Mouse (Mus musculus) limb, embryonic 12.5 days (tissue): Measurements from ENCODE around the gene Gm29133. TPM values are rescaled to one million over a fixed set of nuclear protein-coding genes. Genes with fewer than 3 reads are reported as not detected.

ENCODE experiments used
- ATAC-seq: fragments of 200-750 bp; cut with Nextera tagmentation; 2 replicates; pipeline ENCODE4 v1.8.0; 2017; ENCODE audit warnings: low read depth, moderate TSS enrichment; ENCODE audit not compliant: insufficient number of reproducible peaks, insufficient read depth, low FRiP score, low TSS enrichment
- H3K27ac ChIP-seq: fragments of 300-500 bp; sonication (generic); 2 replicates; pipeline ENCODE4 v1.5.1; 2016; ENCODE audit warnings: mild to moderate bottlenecking, moderate library complexity
- H3K27me3 ChIP-seq: fragments of 300-500 bp; sonication (generic); 2 replicates; pipeline ENCODE4 v1.6.1; 2016; ENCODE audit warnings: mild to moderate bottlenecking, moderate library complexity
- H3K36me3 ChIP-seq: fragments of 300-500 bp; sonication (generic); 2 replicates; pipeline ENCODE4 v1.6.1; 2016; ENCODE audit warnings: mild to moderate bottlenecking, moderate library complexity
- H3K4me1 ChIP-seq: fragments of 300-500 bp; sonication (generic); replicated peaks from 2 replicates; pipeline ENCODE4 v1.6.1; 2016
- H3K4me2 ChIP-seq: fragments of 300-500 bp; sonication (generic); 2 replicates; pipeline ENCODE4 v1.6.1; 2016; ENCODE audit warnings: mild to moderate bottlenecking, moderate library complexity
- H3K4me3 ChIP-seq: fragments of 300-500 bp; sonication (generic); replicated peaks from 2 replicates; pipeline ENCODE4 v1.5.1; 2016; ENCODE audit warnings: mild to moderate bottlenecking
- H3K9ac ChIP-seq: fragments of 300-500 bp; sonication (generic); replicated peaks from 2 replicates; pipeline ENCODE4 v1.6.1; 2016; ENCODE audit warnings: mild to moderate bottlenecking, moderate library complexity
- H3K9me3 ChIP-seq: fragments of 300-500 bp; sonication (generic); 2 replicates; pipeline ENCODE4 v1.6.1; 2016; ENCODE audit warnings: mild to moderate bottlenecking, moderate library complexity
- WGBS: fragments of 180-500 bp; shearing (Covaris S2); methylation state at CpG from one replicate; pipeline ENCODE4 v1.1.7; 2016; 5-methylcytosine and 5-hydroxymethylcytosine counted together
- polyA plus RNA-seq: library from polyadenylated mRNA; unstranded; fragments of >200 nt; fragmentation: Nextera tagmentation; extraction: Ambion mirVana; gene quantifications from 2 replicates; pipeline ENCODE4 v1.2.1, GENCODE M21; 2016

Gm29133 gene
- polyA plus RNA-seq, 1 experiment from 2014 or later = not detected

DNA sequence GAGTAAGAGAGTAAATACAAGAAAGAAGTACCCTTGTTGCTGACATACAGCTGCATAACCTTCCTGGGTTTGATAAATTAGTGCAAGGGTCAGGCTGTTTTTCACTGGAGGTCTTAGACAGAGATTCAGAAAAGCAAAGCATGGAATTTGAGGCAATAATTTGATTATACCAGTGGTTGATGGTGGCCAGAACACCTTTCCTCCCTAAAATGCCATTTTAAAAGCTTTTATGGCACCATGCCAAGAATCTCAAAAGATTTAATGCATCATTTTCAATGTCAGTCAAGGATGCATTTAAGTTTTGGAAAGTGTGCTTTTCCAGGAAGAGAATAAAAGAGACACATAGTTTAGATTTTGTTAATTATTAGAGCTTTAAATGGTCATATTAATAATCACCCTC is 60.0 kb downstream of the Gm29133 start:
- no peak for ATAC-seq
- no peaks in the 10 kb centered on the region for H3K27me3 ChIP-seq
- no peak overlapping the region for H3K4me2 ChIP-seq
- H3K27ac ChIP-seq = no peak overlapping the region
- no peaks in the 10 kb centered on the region for H3K36me3 ChIP-seq
- no peaks in the 10 kb centered on the region for H3K9me3 ChIP-seq
- H3K4me3 ChIP-seq = no peak overlapping the region
- no peak overlapping the region for H3K9ac ChIP-seq
- no peaks in the 10 kb centered on the region for H3K4me1 ChIP-seq

DNA sequence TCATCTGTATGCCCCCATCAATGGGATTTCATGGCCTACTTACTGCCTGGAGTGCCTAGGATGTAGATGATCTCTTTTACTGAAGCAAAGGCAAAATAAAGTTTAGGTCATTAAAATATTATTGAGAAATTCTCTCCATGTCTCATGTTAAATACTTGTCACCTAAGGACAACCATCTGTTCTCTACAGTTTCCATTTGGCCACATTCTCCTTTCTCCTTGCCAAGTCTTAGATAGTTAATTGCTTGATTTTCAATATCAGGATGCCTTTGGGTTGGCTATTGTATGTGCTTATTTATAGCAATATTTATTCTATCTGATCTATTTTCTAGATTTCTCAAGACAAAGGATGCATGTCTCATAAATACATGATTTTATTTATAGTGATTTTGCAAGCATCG is 75.9 kb downstream of the Gm29133 start:
- Histone ChIP-seq H3K4me3 (no peak overlapping the region), H3K27ac (no peak overlapping the region), H3K27me3 (no peaks in the 10 kb centered on the region), H3K9ac (no peak overlapping the region), H3K4me1 (no peaks in the 10 kb centered on the region), H3K4me2 (no peak overlapping the region), H3K36me3 (no peaks in the 10 kb centered on the region), H3K9me3 (no peaks in the 10 kb centered on the region)
- ATAC-seq = no peak
- 88% methylated on average over 1 of the region's 1 CpGs for WGBS

DNA sequence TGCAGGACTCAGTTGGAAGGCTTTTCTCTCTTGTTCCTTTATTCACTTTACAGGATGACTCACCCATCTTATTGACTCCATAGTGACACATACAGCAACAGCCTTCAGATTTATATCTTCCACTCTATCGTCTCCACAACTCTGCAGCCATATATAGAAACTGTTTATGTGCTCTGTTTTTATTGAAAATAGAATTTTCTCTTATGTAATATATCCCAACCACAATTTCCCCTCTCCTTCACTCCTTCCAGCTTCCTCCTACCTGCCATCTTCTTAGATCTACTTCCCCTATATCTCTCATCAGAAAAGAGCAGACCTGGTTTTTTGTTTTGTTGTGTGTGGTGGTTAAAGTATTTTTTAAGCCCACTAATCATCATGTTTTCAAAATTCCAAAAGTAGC is 76.5 kb downstream of the Gm29133 start:
- Histone ChIP-seq H3K27ac (no peak overlapping the region), H3K4me3 (no peak overlapping the region), H3K27me3 (no peaks in the 10 kb centered on the region), H3K4me1 (no peaks in the 10 kb centered on the region), H3K9ac (no peak overlapping the region), H3K36me3 (no peaks in the 10 kb centered on the region), H3K9me3 (no peaks in the 10 kb centered on the region), H3K4me2 (no peak overlapping the region)
- ATAC-seq = no peak
- WGBS = 86% methylated on average over 1 of the region's 1 CpGs

DNA sequence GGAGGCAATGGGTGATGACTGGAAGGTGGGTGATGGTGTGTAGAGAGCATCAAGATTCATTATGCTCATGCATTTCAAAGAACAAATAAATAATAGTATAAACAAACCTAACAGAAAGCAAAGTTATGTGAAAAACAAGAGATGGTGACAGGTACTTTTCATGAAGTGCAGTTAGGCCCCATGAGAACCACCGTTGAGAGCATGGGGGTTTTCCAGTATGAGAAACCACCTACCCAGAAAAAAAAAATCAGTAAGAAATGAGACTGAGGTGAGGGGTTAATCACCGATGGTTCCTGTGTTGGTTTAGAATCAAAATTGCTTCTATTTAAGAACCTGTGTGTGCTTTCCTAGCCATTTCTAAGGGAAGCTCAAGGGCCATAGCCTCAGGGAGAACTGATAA is 86.8 kb downstream of the Gm29133 start:
- no peaks in the 10 kb centered on the region for H3K9me3 ChIP-seq
- WGBS = 85% methylated on average over 2 of the region's 2 CpGs
- no peak overlapping the region for H3K4me3 ChIP-seq
- H3K27ac ChIP-seq = no peak overlapping the region
- no peaks in the 10 kb centered on the region for H3K4me1 ChIP-seq
- no peaks in the 10 kb centered on the region for H3K36me3 ChIP-seq
- H3K9ac ChIP-seq = no peak overlapping the region
- no peak for ATAC-seq
- no peaks in the 10 kb centered on the region for H3K27me3 ChIP-seq
- no peak overlapping the region for H3K4me2 ChIP-seq

DNA sequence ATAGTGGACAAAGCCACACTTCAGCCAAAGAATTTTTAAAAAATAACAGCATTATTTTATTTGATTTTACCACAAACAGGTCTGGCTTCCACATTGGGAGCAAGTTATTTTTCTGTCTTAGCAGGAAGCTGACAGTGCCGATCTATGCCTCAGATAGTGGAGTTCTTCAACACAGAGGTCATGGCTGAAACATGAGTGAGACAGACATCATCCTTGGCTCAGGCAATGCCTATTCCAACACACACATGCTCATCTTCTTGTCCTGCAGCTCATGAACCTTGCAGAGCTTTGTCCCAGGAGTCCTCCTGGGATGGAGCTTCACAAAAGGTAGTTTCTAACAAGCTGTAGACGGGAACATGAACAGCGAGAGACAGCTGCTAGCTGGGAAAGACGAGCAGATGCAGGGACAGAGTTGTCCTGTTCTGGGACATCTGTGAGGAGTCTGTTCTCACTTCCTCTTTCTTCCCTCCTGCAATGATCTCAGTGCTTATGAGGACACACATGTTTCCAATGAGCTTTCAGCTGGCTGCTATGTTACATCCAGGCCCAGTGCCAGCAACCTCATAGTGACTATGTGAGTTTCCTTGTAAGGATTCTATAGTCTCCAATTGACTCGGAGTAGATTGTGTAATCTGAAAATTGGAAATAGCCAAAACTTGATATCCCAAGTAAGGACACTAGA is 87.4 kb downstream of the Gm29133 start:
- ATAC-seq = no peak
- H3K4me1 ChIP-seq = no peaks in the 10 kb centered on the region
- no peaks in the 10 kb centered on the region for H3K36me3 ChIP-seq
- no peak overlapping the region for H3K9ac ChIP-seq
- no peaks in the 10 kb centered on the region for H3K9me3 ChIP-seq
- H3K4me2 ChIP-seq = no peak overlapping the region
- WGBS = 70% methylated on average over 5 of the region's 5 CpGs
- H3K4me3 ChIP-seq = no peak overlapping the region
- H3K27me3 ChIP-seq = no peaks in the 10 kb centered on the region
- no peak overlapping the region for H3K27ac ChIP-seq

Other genes starting within 250 kb of the Gm29133 start
- 92.2 and 97.1 TPM in 2 replicates for gene Pdcd10, start 191.3 kb upstream of the Gm29133 start, polyA plus RNA-seq
- gene Serpini1, start 190.7 kb upstream of the Gm29133 start, polyA plus RNA-seq = 6.9 and 7.6 TPM in 2 replicates
- gene Golim4, start 208.8 kb downstream of the Gm29133 start, polyA plus RNA-seq = 52.7 and 56.8 TPM in 2 replicates